Mouse (Mus musculus) liver, adult 2 months (tissue): ENCODE measurements at regions not wholly inside any gene's neighbourhood (a gene's known extent, or its start where the extent isn't known, plus 50 kb on each side); places are given as distances from the start of the nearest gene placed in this dataset.

ENCODE experiments used
- CTCF ChIP-seq: fragments of 200-500 bp; IDR thresholded peaks from 2 replicates; pipeline ENCODE4 v1.5.1; 2011; ENCODE audit warnings: low read depth, low read length, control low read depth
- POLR2A ChIP-seq: fragments of 200-500 bp; IDR thresholded peaks from 2 replicates; pipeline ENCODE4 v1.6.1; 2011; ENCODE audit warnings: low read length, control low read depth; ENCODE audit not compliant: insufficient read depth; ENCODE audit errors: extremely low read depth

DNA sequence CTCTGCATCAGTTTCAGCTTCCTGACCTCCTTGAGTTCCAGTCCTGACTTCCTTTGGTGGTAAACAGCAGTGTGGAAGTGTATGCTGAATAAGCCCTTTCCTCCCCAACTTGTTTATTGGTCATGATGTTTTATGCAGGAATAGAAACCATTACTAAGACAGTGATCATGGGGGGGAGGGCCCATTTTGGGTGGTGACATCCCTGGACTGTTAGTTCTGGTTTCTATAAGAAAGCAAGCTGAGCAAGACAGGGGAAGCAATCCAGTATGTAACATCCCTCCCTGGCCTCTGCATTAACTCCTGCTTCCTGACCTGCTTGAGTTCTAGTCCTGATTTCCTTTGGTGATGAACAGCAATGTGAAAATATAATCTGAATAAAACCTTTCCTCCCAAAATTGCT, 124.5 kb downstream of the Gm10715 start:
- TF ChIP-seq POLR2A (no peak), CTCF (no peak)
